Mouse (Mus musculus) heart, adult 2 months (tissue): ENCODE results near the gene Dclre1a.

Experiments
- CTCF ChIP-seq: fragments of 200-600 bp; IDR thresholded peaks from 2 replicates; pipeline ENCODE4 v1.8.1; 2022; ENCODE audit warnings: antibody characterized with exemption, mild to moderate bottlenecking, moderate library complexity
- POLR2A ChIP-seq: fragments of 200-500 bp; IDR thresholded peaks from 2 replicates; pipeline ENCODE4 v1.6.1; 2011; ENCODE audit warnings: mild to moderate bottlenecking, low read depth, low read length, control low read depth; ENCODE audit not compliant: insufficient read depth

- TF ChIP-seq CTCF, result no peak
- no peak for TF ChIP-seq POLR2A
These were observed 58.4 kb downstream of the Dclre1a start for GRCm38 (mm10) chr19:56489601-56490000.
